Mouse (Mus musculus) MEL (cell line): ENCODE results near the gene Coq3. TPM values are rescaled to one million over a fixed set of nuclear protein-coding genes. Genes with fewer than 3 reads are reported as not detected.

Source experiments
- DNase-seq: peaks from one replicate; pipeline ENCODE4 v3.0.0; 2011; ENCODE audit warnings: low read depth, low spot score
- H3K27ac ChIP-seq: 2 replicates; pipeline ENCODE4 v1.5.1; 2012; ENCODE audit warnings: low read depth, mild to moderate bottlenecking, control low read depth, low read length, moderate library complexity; ENCODE audit not compliant: control insufficient read depth
- H3K27me3 ChIP-seq, 2 experiments: fragments of 150-350 bp in 1 of 2; sonication (generic) in 1 of 2; 2 replicates each; pipeline ENCODE4 v1.6.1; 2012; ENCODE audit warnings: low read length in 2 of 2, mild to moderate bottlenecking in 2 of 2, improper control_type of control experiment in 1 of 2, moderate library complexity in 1 of 2; ENCODE audit not compliant: insufficient read depth in 2 of 2, control insufficient read depth in 1 of 2
- H3K36me3 ChIP-seq, 2 experiments: 2 replicates each; pipeline ENCODE4 v1.6.1; 2012 to 2014; ENCODE audit warnings: low read length in 2 of 2, improper control_type of control experiment in 1 of 2, inconsistent platforms in 1 of 2, mild to moderate bottlenecking in 1 of 2; ENCODE audit not compliant: insufficient read depth in 2 of 2, control insufficient read depth in 1 of 2
- H3K4me1 ChIP-seq, 2 experiments: fragments of 150-350 bp in 1 of 2; sonication (generic) in 1 of 2; 2 replicates each; pipeline ENCODE4 v1.6.1; 2012; ENCODE audit warnings: low read length in 2 of 2, improper control_type of control experiment in 1 of 2, mild to moderate bottlenecking in 1 of 2; ENCODE audit not compliant: insufficient read depth in 2 of 2, control insufficient read depth in 1 of 2
- H3K4me3 ChIP-seq, 2 experiments: fragments of 150-350 bp in 1 of 2; sonication (generic) in 1 of 2; 2 replicates each; pipeline ENCODE4 v1.5.1; 2012; ENCODE audit warnings: low read depth in 2 of 2, low read length in 2 of 2, mild to moderate bottlenecking in 2 of 2, moderate library complexity in 2 of 2, control low read depth in 1 of 2, improper control_type of control experiment in 1 of 2; ENCODE audit not compliant: control insufficient read depth in 1 of 2, insufficient read depth in 1 of 2
- H3K79me2 ChIP-seq: 2 replicates; pipeline ENCODE4 v1.6.1; 2012; ENCODE audit warnings: mild to moderate bottlenecking, low read length, moderate library complexity; ENCODE audit not compliant: control insufficient read depth, poor library complexity, insufficient read depth
- H3K9ac ChIP-seq: 2 replicates; pipeline ENCODE4 v1.6.1; 2012; ENCODE audit warnings: low read depth, mild to moderate bottlenecking, control low read depth, low read length, moderate library complexity; ENCODE audit not compliant: control insufficient read depth, poor library complexity, severe bottlenecking
- H3K9me3 ChIP-seq: fragments of 150-350 bp; sonication (generic); replicated peaks from 2 replicates; pipeline ENCODE4 v1.6.1; 2012; ENCODE audit warnings: mild to moderate bottlenecking, low read length, improper control_type of control experiment, moderate library complexity; ENCODE audit not compliant: insufficient read depth
- BHLHE40 ChIP-seq: IDR thresholded peaks from 2 replicates; pipeline ENCODE4 v1.6.1; 2012; ENCODE audit warnings: low read depth, mild to moderate bottlenecking, inconsistent platforms, low read length, improper control_type of control experiment, borderline replicate concordance
- CHD1 ChIP-seq: IDR thresholded peaks from 2 replicates; pipeline ENCODE4 v1.6.1; 2012; ENCODE audit warnings: low read depth, mild to moderate bottlenecking, inconsistent platforms, low read length, improper control_type of control experiment
- CTCF ChIP-seq, 3 experiments: IDR thresholded peaks in 2 of 3; conservative IDR thresholded peaks in 1 of 3; 2 replicates each; pipeline ENCODE4 v1.5.1; 2011 to 2012; ENCODE audit warnings: low read length in 3 of 3, low read depth in 2 of 3, mild to moderate bottlenecking in 2 of 3, improper control_type of control experiment in 1 of 3, inconsistent platforms in 1 of 3, mixed read lengths in 1 of 3, moderate library complexity in 1 of 3; ENCODE audit not compliant: control insufficient read depth in 1 of 3, insufficient read depth in 1 of 3, poor library complexity in 1 of 3, severe bottlenecking in 1 of 3
- E2F4 ChIP-seq: IDR thresholded peaks from 2 replicates; pipeline ENCODE4 v1.6.1; 2011; ENCODE audit warnings: low read depth, low read length, improper control_type of control experiment, borderline replicate concordance
- EP300 ChIP-seq, 2 experiments: IDR thresholded peaks; 2 replicates each; pipeline ENCODE4 v1.6.1; 2011; ENCODE audit warnings: improper control_type of control experiment in 2 of 2, low read length in 2 of 2, low read depth in 1 of 2, mild to moderate bottlenecking in 1 of 2
- GATA1 ChIP-seq: IDR thresholded peaks from 2 replicates; pipeline ENCODE4 v1.6.1; 2011; ENCODE audit warnings: low read depth, low read length, improper control_type of control experiment
- HCFC1 ChIP-seq: IDR thresholded peaks from 2 replicates; pipeline ENCODE4 v1.6.1; 2012; ENCODE audit warnings: low read depth, mild to moderate bottlenecking, inconsistent platforms, low read length, improper control_type of control experiment, moderate library complexity
- JUND ChIP-seq: IDR thresholded peaks from 2 replicates; pipeline ENCODE4 v1.6.1; 2011; ENCODE audit warnings: low read depth, mild to moderate bottlenecking, improper control_type of control experiment, low read length
- MAX ChIP-seq: IDR thresholded peaks from 2 replicates; pipeline ENCODE4 v1.6.1; 2011; ENCODE audit warnings: low read length, improper control_type of control experiment
- MXI1 ChIP-seq: IDR thresholded peaks from 2 replicates; pipeline ENCODE4 v1.6.1; 2011; ENCODE audit warnings: mild to moderate bottlenecking, low read depth, low read length, improper control_type of control experiment
- MYB ChIP-seq: IDR thresholded peaks from 2 replicates; pipeline ENCODE4 v1.6.1; 2011; ENCODE audit warnings: mild to moderate bottlenecking, low read depth, low read length, improper control_type of control experiment
- NELFE ChIP-seq: IDR thresholded peaks from 2 replicates; pipeline ENCODE4 v1.6.1; 2011; ENCODE audit warnings: low read depth, low read length, improper control_type of control experiment
- POLR2A ChIP-seq, 2 experiments: IDR thresholded peaks; 2 replicates each; pipeline ENCODE4 v1.6.1; 2011 to 2012; ENCODE audit warnings: low read length in 2 of 2, mild to moderate bottlenecking in 2 of 2, control low read depth in 1 of 2, improper control_type of control experiment in 1 of 2, low read depth in 1 of 2, moderate library complexity in 1 of 2; ENCODE audit not compliant: control insufficient read depth in 1 of 2, insufficient read depth in 1 of 2, poor library complexity in 1 of 2
- SMC3 ChIP-seq: IDR thresholded peaks from 2 replicates; pipeline ENCODE4 v1.6.1; 2011; ENCODE audit warnings: low read depth, low read length, improper control_type of control experiment
- TAL1 ChIP-seq: IDR thresholded peaks from 2 replicates; pipeline ENCODE4 v1.6.1; 2012; ENCODE audit warnings: mild to moderate bottlenecking, inconsistent platforms, low read length, moderate library complexity, mixed read lengths
- UBTF ChIP-seq: IDR thresholded peaks from 2 replicates; pipeline ENCODE4 v1.6.1; 2012; ENCODE audit warnings: low read depth, mild to moderate bottlenecking, inconsistent platforms, low read length, improper control_type of control experiment, moderate library complexity, borderline replicate concordance; ENCODE audit not compliant: insufficient read depth
- USF1 ChIP-seq: IDR thresholded peaks from 2 replicates; pipeline ENCODE4 v1.6.1; 2014; ENCODE audit warnings: low read depth, mild to moderate bottlenecking, inconsistent platforms, low read length, improper control_type of control experiment, moderate library complexity
- ZC3H11A ChIP-seq: IDR thresholded peaks from 2 replicates; pipeline ENCODE4 v1.6.1; 2012; ENCODE audit warnings: low read depth, mild to moderate bottlenecking, inconsistent platforms, low read length, improper control_type of control experiment
- ZMIZ1 ChIP-seq: IDR thresholded peaks from 2 replicates; pipeline ENCODE4 v1.6.1; 2012; ENCODE audit warnings: low read depth, mild to moderate bottlenecking, inconsistent platforms, low read length, improper control_type of control experiment, moderate library complexity
- ZNF384 ChIP-seq: IDR thresholded peaks from 2 replicates; pipeline ENCODE4 v1.6.1; 2012; ENCODE audit warnings: low read depth, mild to moderate bottlenecking, inconsistent platforms, low read length, improper control_type of control experiment
- polyA plus RNA-seq, 2 experiments: library from polyadenylated mRNA; stranded (reverse) in 1 of 2; unstranded in 1 of 2; fragments of >175 nt in 1 of 2; fragments of >200 nt in 1 of 2; gene quantifications; 2 replicates each; pipeline versions ENCODE4 v1.2.1 to v1.2.4; 2012; ENCODE audit warnings: low replicate concordance in 2 of 2, low read depth in 1 of 2; ENCODE audit not compliant: insufficient read length in 2 of 2, insufficient read depth in 1 of 2, missing spikeins in 1 of 2
- total RNA-seq: library from RNA; depleted of rRNA; stranded (reverse); fragments of 300-350 nt; gene quantifications from 2 replicates; pipeline ENCODE4 v1.2.3, GENCODE M21; 2012

The Coq3 gene
- total and polyA plus RNA-seq, 3 experiments = 11.2 to 15.1 TPM; not detected in 1

DNA sequence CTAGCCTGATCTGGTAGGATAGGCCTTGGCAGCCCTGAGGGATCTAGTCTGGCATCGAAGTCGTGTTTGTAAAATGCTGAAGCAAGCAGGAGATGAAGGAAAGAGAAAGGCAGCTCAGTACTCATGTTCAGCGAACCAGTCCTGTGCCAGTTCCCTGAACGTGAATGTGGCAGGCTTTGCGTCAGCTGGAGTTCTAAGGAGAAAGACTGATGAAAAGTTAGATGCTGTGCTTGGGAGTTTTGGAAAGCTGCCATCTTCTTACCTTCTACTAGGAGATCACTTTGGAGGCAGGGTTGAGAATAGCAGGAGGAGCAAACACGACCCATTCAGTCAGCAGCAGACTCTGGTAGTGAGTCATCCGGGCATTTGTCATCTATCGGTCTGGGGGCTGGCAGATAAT, 6.4 kb downstream of the Coq3 start:
- no peak for TF ChIP-seq GATA1
- TF ChIP-seq ZC3H11A = no peak
- TF ChIP-seq NELFE = no peak
- TF ChIP-seq JUND = no peak
- TF ChIP-seq TAL1 = no peak
- no peak for TF ChIP-seq ZNF384
- no peak for TF ChIP-seq SMC3
- no peak for TF ChIP-seq EP300 (IDR thresholded peaks at IDR 0.05; ENCODE audit: low read depth in 1 of 2, low read length in 2 of 2)
- no peak for TF ChIP-seq HCFC1
- no peak for TF ChIP-seq ZMIZ1
- no peak for TF ChIP-seq MXI1
- TF ChIP-seq UBTF = no peak
- TF ChIP-seq MAX = no peak
- TF ChIP-seq USF1 = no peak
- TF ChIP-seq MYB = no peak
- TF ChIP-seq CHD1 = no peak
- no peak for TF ChIP-seq CTCF (IDR thresholded peaks at IDR 0.05 in 2 of 3, conservative IDR thresholded peaks at IDR 0.05 in 1 of 3; ENCODE audit: control insufficient read depth in 1 of 3, insufficient read depth in 1 of 3, low read depth in 2 of 3, low read length in 3 of 3, poor library complexity in 1 of 3, severe bottlenecking in 1 of 3)
- TF ChIP-seq BHLHE40 = no peak
- no peak for TF ChIP-seq E2F4
- TF ChIP-seq POLR2A (IDR thresholded peaks at IDR 0.05; ENCODE audit: control insufficient read depth in 1 of 2, insufficient read depth in 1 of 2, low read depth in 1 of 2, low read length in 2 of 2, poor library complexity in 1 of 2) = no peak
- TF ChIP-seq, all 39 proteins: peak for 0
- 0 out of 2 replicates have a peak, but pooled peaks cover 1% of the 10 kb centered on the region for H3K79me2 ChIP-seq

DNA sequence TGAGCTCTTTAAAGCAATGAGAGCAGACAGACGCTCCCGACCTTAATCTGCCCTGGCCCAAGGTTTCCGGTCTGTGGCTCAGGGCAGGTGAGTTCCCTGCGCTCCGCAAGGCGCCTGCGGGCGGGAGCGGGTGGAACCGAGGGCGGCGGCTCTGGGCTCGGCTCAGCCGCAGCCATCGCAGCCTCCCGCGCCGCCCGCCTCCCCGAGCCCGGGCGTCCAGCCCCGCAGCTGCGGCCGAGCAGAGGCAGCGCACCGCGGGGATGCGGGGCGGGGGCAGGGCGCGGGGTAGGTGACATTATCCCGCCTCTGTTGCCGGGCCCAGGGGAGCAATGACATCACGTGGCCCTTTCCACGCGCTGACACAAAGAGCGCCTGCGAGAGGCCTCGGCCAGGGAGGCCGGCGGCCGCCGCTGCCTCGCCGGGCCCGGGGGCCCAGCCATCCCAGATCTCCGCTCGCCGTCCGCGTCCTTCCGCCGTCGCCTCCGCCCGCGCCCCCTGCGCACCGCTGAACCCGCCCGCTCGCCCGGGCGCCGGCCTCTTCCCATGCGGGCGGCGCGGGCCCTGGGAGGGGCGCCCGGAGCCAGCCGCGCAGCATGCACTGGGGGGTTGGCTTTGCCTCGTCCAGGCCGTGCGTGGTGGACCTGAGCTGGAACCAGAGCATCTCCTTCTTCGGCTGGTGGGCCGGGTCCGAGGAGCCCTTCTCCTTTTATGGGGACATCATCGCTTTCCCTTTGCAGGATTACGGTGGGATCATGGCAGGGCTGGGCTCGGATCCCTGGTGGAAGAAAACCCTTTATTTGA, 51.7 kb downstream of the Coq3 start, which contains the start of gene Faxc:
Gene Faxc, plus strand, starts transcription at position 359 of the 801 bp plus-strand sequence.
- no peaks in the 10 kb centered on the region for H3K79me2 ChIP-seq
- no peaks in the 10 kb centered on the region for H3K9me3 ChIP-seq
- no peak within 1 kb of the TSS for H3K9ac ChIP-seq
- no peaks in the 10 kb centered on the region for H3K36me3 ChIP-seq
- no peak for TF ChIP-seq USF1
- TF ChIP-seq, all 39 proteins: peak for 0
- no peak within 1 kb of the TSS for H3K4me3 ChIP-seq
- no peaks in the 10 kb centered on the region; a peak in 2 of 4 replicates for H3K27me3 ChIP-seq
- no peak for DNase-seq
- H3K4me1 ChIP-seq = no peaks in the 10 kb centered on the region
- no peak within 1 kb of the TSS for H3K27ac ChIP-seq

More for the DNA sequence above, 6.4 kb downstream of the Coq3 start:
- Histone ChIP-seq H3K27ac (no peak overlapping the region), H3K4me1 (no peaks in the 10 kb centered on the region), H3K9ac (no peak overlapping the region), H3K4me3 (no peak overlapping the region), H3K9me3 (no peaks in the 10 kb centered on the region), H3K27me3 (no peaks in the 10 kb centered on the region), H3K36me3 (no peaks in the 10 kb centered on the region; a peak in 1 of 4 replicates)
- DNase-seq = no peak
